Mouse (Mus musculus) liver, embryonic 16.5 days (tissue): Measurements from ENCODE around the gene Gpr176. TPM values are rescaled to one million over a fixed set of nuclear protein-coding genes. Genes with fewer than 3 reads are reported as not detected.
"Not testable (repeated sequence)": the region's sequence is repeated elsewhere in the genome, so short reads cannot be mapped to it uniquely, and the experiment has no call there.

Experiments
- ATAC-seq: fragments of 200-750 bp; cut with Nextera tagmentation; 2 replicates; pipeline ENCODE4 v1.8.0; 2017; ENCODE audit warnings: low read depth, mild to moderate bottlenecking, moderate number of reproducible peaks, moderate library complexity
- H3K27ac ChIP-seq: fragments of 300-500 bp; sonication (generic); 2 replicates; pipeline ENCODE4 v1.5.1; 2014; ENCODE audit warnings: mild to moderate bottlenecking, low read length
- H3K27me3 ChIP-seq: fragments of 300-500 bp; sonication (generic); 2 replicates; pipeline ENCODE4 v1.6.1; 2014; ENCODE audit warnings: low read depth, low read length, mixed read lengths; ENCODE audit not compliant: control insufficient read depth, insufficient read depth
- H3K36me3 ChIP-seq: fragments of 300-500 bp; sonication (generic); 2 replicates; pipeline ENCODE4 v1.6.1; 2014; ENCODE audit warnings: mild to moderate bottlenecking; ENCODE audit not compliant: control insufficient read depth, insufficient read depth
- H3K4me1 ChIP-seq: fragments of 300-500 bp; sonication (generic); 2 replicates; pipeline ENCODE4 v1.6.1; 2014; ENCODE audit warnings: low read depth, low read length, mixed read lengths; ENCODE audit not compliant: control insufficient read depth
- H3K4me2 ChIP-seq: fragments of 300-500 bp; sonication (generic); 2 replicates; pipeline ENCODE4 v1.6.1; 2014; ENCODE audit warnings: low read depth, low read length, mixed read lengths
- H3K4me3 ChIP-seq: fragments of 300-500 bp; sonication (generic); 2 replicates; pipeline ENCODE4 v1.5.1; 2014; ENCODE audit warnings: low read depth, mild to moderate bottlenecking, low read length
- H3K9ac ChIP-seq: fragments of 300-500 bp; sonication (generic); 2 replicates; pipeline ENCODE4 v1.6.1; 2014; ENCODE audit warnings: low read depth, low read length
- H3K9me3 ChIP-seq: fragments of 300-500 bp; sonication (generic); replicated peaks from 2 replicates; pipeline ENCODE4 v1.6.1; 2016; ENCODE audit warnings: low read length; ENCODE audit not compliant: control insufficient read depth
- WGBS: fragments of 180-500 bp; shearing (Covaris S2); extraction: QIAGEN DNeasy Blood & Tissue Kit; methylation state at CpG from one replicate; pipeline ENCODE4 v1.1.7; 2014; ENCODE audit not compliant: insufficient replicate concordance; 5-methylcytosine and 5-hydroxymethylcytosine counted together
- polyA plus RNA-seq: library from polyadenylated mRNA; unstranded; fragments of >200 nt; fragmentation: Nextera tagmentation; extraction: Ambion mirVana; gene quantifications from 2 replicates; pipeline ENCODE4 v1.2.1, GENCODE M21; 2015

The Gpr176 gene
- polyA plus RNA-seq, 1 experiment from 2014 or later: 0.09 TPM

- H3K27me3 ChIP-seq: no peaks in the 10 kb centered on the region
- H3K27ac ChIP-seq: no peak overlapping the region
- WGBS: 69% methylated on average over 2 of the region's 2 CpGs
- H3K4me1 ChIP-seq: no peaks in the 10 kb centered on the region
- no peak for ATAC-seq
- no peak overlapping the region for H3K4me3 ChIP-seq
- no peak overlapping the region for H3K4me2 ChIP-seq
- no peaks in the 10 kb centered on the region for H3K9me3 ChIP-seq
- H3K9ac ChIP-seq: no peak overlapping the region
- H3K36me3 ChIP-seq: no peaks in the 10 kb centered on the region
These were observed 73.2 kb downstream of the Gpr176 start for GRCm38 (mm10) chr2:118299981-118300380.

- Histone ChIP-seq H3K9ac (no peak overlapping the region), H3K4me2 (no peak overlapping the region), H3K27ac (no peak overlapping the region), H3K4me3 (no peak overlapping the region), H3K36me3 (no peaks in the 10 kb centered on the region), H3K9me3 (no peaks in the 10 kb centered on the region), H3K27me3 (no peaks in the 10 kb centered on the region), H3K4me1 (no peaks in the 10 kb centered on the region)
- ATAC-seq: no peak
- 61% methylated on average over 4 of the region's 4 CpGs for WGBS
These were observed 74.6 kb downstream of the Gpr176 start for GRCm38 (mm10) chr2:118298601-118299000.

GRCm38 (mm10) chr2:118297966-118298365 is 75.3 kb downstream of the Gpr176 start:
- H3K36me3 ChIP-seq: no peaks in the 10 kb centered on the region
- no peak overlapping the region for H3K4me2 ChIP-seq
- H3K27ac ChIP-seq: no peak overlapping the region
- no peaks in the 10 kb centered on the region for H3K27me3 ChIP-seq
- 43% methylated on average over 2 of the region's 2 CpGs for WGBS
- no peak overlapping the region for H3K9ac ChIP-seq
- no peak overlapping the region for H3K4me3 ChIP-seq
- H3K4me1 ChIP-seq: no peaks in the 10 kb centered on the region
- no peaks in the 10 kb centered on the region for H3K9me3 ChIP-seq
- no peak for ATAC-seq

GRCm38 (mm10) chr2:118295505-118295904 is 77.7 kb downstream of the Gpr176 start:
- H3K4me1 ChIP-seq: no peaks in the 10 kb centered on the region
- H3K9me3 ChIP-seq: no peaks in the 10 kb centered on the region
- no peaks in the 10 kb centered on the region for H3K36me3 ChIP-seq
- 54% methylated on average over 7 of the region's 7 CpGs for WGBS
- H3K9ac ChIP-seq: no peak overlapping the region
- H3K27ac ChIP-seq: no peak overlapping the region
- H3K27me3 ChIP-seq: no peaks in the 10 kb centered on the region
- no peak overlapping the region for H3K4me2 ChIP-seq
- ATAC-seq: no peak
- H3K4me3 ChIP-seq: no peak overlapping the region

GRCm38 (mm10) chr2:118293583-118293982 is 79.6 kb downstream of the Gpr176 start:
- H3K4me2 ChIP-seq: no peak overlapping the region
- 68% methylated on average over 5 of the region's 5 CpGs for WGBS
- H3K4me3 ChIP-seq: no peak overlapping the region

GRCm38 (mm10) chr2:118289066-118289460 is 84.2 kb downstream of the Gpr176 start:
- not testable (repeated sequence) for H3K36me3 ChIP-seq, H3K4me2 ChIP-seq, H3K9me3 ChIP-seq, H3K4me3 ChIP-seq, H3K9ac ChIP-seq, H3K4me1 ChIP-seq, H3K27me3 ChIP-seq, ATAC-seq, H3K27ac ChIP-seq
- 68% methylated on average over 7 of the region's 7 CpGs for WGBS

More at GRCm38 (mm10) chr2:118293583-118293982, 79.6 kb downstream of the Gpr176 start:
- Histone ChIP-seq H3K9me3 (no peaks in the 10 kb centered on the region), H3K27me3 (no peaks in the 10 kb centered on the region), H3K27ac (no peak overlapping the region), H3K4me1 (no peaks in the 10 kb centered on the region), H3K36me3 (no peaks in the 10 kb centered on the region), H3K9ac (no peak overlapping the region)
- no peak for ATAC-seq

- Histone ChIP-seq H3K27ac (no peak overlapping the region), H3K27me3 (no peaks in the 10 kb centered on the region), H3K4me2 (no peak overlapping the region), H3K9ac (no peak overlapping the region), H3K36me3 (no peaks in the 10 kb centered on the region), H3K9me3 (no peaks in the 10 kb centered on the region), H3K4me1 (no peaks in the 10 kb centered on the region), H3K4me3 (no peak overlapping the region)
- ATAC-seq: no peak
- WGBS: 74% methylated on average over 9 of the region's 9 CpGs
These were observed 84.7 kb downstream of the Gpr176 start for GRCm38 (mm10) chr2:118288326-118289065.

GRCm38 (mm10) chr2:118287678-118288077 is 85.5 kb downstream of the Gpr176 start:
- 58% methylated on average over 4 of the region's 4 CpGs for WGBS
- no peak overlapping the region for H3K4me3 ChIP-seq
- H3K27me3 ChIP-seq: no peaks in the 10 kb centered on the region
- H3K9ac ChIP-seq: no peak overlapping the region
- H3K4me2 ChIP-seq: no peak overlapping the region
- no peak for ATAC-seq
- no peak overlapping the region for H3K27ac ChIP-seq
- H3K4me1 ChIP-seq: no peaks in the 10 kb centered on the region
- no peaks in the 10 kb centered on the region for H3K36me3 ChIP-seq
- no peaks in the 10 kb centered on the region for H3K9me3 ChIP-seq

- no peak overlapping the region for H3K9ac ChIP-seq
- H3K27me3 ChIP-seq: no peaks in the 10 kb centered on the region
- no peak overlapping the region for H3K4me2 ChIP-seq
- no peaks in the 10 kb centered on the region for H3K4me1 ChIP-seq
- H3K9me3 ChIP-seq: no peaks in the 10 kb centered on the region
- no peak overlapping the region for H3K4me3 ChIP-seq
- ATAC-seq: no peak
- no peak overlapping the region for H3K27ac ChIP-seq
- H3K36me3 ChIP-seq: no peaks in the 10 kb centered on the region
- 49% methylated on average over 3 of the region's 3 CpGs for WGBS
These were observed 90.8 kb downstream of the Gpr176 start for GRCm38 (mm10) chr2:118282467-118282866.
